Mouse (Mus musculus) brain, adult 2 months (tissue): Measurements from ENCODE around the gene Vmn1r7.
"Not testable (repeated sequence)": the region's sequence is repeated elsewhere in the genome, so short reads cannot be mapped to it uniquely, and the experiment has no call there.

Experiments
- DNase-seq: peaks from one replicate; pipeline ENCODE4 v3.0.0; 2011; ENCODE audit warnings: low read depth, low spot score

The Vmn1r7 gene

DNA sequence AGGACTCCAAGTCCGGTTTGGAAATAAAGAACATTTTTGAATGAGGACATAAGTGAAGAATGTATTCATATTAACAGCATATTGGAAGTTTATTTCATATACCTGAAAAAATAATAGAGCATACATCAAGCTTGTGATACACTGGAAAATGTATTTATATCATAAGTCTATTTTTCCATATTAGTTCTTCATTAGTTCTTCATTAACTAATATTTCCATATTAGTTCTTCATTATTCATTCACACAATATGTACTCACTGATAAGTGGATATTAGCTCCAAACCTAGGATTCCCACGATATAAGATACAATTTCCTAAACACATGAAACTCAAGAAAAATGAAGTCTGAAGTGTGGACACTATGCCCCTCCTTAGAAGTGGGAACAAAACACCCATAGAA, at the start of gene Vmn1r7:
TSS of gene Vmn1r7 (minus strand) at position 101 of the 400 bp plus-strand sequence.
- not testable (repeated sequence) for DNase-seq

DNA sequence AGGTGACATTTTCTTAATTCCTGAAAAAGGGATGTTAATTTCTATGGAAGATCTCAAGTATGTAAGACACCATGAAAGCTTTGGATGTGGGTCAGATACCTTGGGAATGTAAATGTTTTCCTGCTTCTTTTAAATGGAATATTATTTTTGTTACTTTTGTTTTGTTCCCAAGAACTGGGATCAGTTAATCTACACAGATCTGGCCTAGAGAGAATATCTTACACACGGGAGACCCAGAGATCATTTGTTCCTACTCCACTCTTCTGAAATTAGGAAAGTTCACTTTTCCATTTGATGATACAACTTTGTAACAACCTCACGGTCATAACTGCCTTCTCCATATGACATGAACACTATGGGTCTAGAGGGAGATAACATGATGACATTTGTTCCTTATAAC, 41.4 kb upstream of the Vmn1r7 start, which contains the start of gene Vmn1r9:
TSS of gene Vmn1r9 (plus strand) at position 301 of the 400 bp plus-strand sequence.
- DNase-seq = no peak

DNA sequence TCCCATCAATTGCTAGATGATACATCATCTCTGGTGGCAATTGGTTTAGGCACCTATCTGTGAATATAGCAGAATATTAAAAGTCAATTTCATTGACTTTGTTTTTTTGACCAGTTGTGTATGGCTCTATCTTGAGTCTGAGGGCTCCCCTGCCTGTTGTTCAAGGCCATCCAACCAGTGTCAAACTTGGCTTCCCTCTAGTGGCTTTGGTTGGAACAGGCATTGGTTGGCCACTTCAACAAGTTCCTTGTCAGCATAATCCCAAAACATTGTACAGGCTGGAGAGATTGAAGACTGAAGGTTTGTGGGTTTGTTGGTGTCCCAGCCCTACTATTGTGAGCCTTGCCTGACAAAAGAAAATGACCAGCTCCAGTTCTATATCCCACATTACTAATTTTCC, 38.6 kb upstream of the Vmn1r7 start:
- peak; percentile 1 for DNase-seq

DNA sequence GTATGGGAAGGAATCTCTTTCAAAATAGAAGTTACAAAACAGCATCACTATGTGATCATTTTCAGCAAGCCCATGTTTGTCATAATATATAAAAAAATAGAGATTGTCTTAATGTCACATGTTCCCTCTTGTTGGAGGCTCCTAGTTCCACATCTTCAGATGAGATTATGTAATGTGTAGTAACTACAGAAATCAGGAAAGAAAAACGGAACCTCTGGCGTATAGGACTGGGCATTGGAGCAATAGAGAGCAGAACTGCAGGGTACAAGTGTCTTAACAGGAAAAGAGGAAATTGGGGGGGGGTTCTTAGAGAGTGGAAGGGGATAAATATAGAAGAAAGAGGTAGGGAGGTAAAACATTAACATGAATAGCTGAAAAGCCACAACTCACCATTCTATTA, 9.6 kb upstream of the Vmn1r7 start:
- no peak for DNase-seq

DNA sequence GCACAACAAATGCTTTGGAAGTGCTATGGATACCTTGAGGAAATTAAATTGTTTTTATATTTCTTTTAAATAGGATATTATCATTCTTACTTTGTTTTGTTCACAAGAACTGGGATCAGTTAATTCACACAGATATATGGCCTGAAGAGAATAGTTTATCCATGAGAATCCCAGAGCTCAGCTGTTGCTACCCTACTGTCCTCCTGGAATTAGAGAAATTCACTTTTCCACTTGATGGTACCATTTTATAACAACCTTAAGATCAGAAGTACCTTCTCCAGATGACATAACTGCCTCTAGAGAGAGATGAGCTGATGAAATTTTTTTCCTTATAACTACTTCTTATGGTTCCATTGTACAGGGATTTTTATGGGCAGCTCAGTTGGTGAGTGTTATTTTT, 6.9 kb upstream of the Vmn1r7 start, which contains the start of gene Vmn1r8:
TSS of gene Vmn1r8 (plus strand) at position 301 of the 400 bp plus-strand sequence.
- DNase-seq = no peak

DNA sequence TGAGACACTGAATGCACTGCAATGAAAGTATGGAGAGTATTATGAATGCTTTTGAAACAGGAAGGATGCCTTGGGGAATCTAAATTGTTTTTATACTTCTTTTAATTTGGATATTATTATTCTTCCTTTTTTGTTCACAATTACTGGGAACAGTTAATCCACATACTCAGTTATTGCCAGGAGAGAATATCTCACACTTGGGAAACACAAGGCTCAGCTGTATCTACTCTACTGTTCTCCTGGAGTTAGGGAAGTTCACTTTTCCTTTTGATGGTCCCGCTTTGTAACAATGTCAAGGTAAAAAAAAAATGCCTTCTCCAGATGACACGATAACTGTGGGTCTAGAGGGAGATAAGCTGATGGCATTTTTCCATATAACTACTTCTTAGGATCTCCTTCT, 28.2 kb downstream of the Vmn1r7 start, which contains the start of gene Vmn1r6:
TSS of gene Vmn1r6 (plus strand) at position 301 of the 400 bp plus-strand sequence.
- DNase-seq = no peak
